Mouse (Mus musculus) cerebellum, adult 9-10 months (tissue): ENCODE results near the gene Slc6a9.

ENCODE experiments used
- DNase-seq: peaks from one replicate; pipeline ENCODE4 v3.0.0; 2022

The Slc6a9 gene

DNA sequence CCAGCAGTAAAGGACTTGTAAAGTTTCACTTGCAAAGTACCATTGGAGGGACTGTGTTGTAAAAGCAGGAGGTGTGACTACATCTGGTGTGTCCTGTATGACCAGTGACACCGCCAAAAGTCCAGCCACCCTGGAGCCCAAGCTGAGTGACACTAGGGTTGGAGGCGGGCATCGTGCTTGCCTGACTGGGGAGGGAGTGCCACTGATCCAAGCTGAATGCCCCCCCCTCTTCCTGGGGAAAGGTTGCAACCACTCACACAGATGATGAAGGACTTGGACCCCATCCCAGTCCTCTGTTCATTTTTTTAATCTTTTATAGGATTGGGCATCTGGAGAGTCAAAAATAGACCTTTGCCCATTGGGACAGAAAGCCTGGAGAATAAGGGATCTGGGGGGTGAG lies 7.3 kb downstream of the Slc6a9 start:
- DNase-seq: no peak

DNA sequence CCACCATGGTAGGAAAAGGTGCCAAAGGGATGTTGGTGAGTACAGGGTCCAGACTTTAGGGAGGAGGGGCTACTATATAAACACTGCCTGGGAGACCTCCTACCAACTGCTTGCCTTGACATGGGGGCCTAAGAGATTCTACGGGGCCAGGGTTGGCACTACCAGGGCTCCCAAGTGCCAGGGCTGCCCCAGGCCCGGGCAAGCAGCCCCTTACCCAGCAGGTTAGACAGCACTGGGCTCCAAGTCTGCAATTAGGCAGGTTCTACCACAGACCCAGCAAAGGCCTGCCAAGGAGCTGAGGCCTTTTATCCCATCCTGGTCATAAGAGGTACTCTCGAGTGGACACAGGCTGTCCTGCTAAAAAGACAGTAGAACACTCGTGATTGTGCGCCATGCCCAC lies 8.8 kb downstream of the Slc6a9 start:
- no peak for DNase-seq

DNA sequence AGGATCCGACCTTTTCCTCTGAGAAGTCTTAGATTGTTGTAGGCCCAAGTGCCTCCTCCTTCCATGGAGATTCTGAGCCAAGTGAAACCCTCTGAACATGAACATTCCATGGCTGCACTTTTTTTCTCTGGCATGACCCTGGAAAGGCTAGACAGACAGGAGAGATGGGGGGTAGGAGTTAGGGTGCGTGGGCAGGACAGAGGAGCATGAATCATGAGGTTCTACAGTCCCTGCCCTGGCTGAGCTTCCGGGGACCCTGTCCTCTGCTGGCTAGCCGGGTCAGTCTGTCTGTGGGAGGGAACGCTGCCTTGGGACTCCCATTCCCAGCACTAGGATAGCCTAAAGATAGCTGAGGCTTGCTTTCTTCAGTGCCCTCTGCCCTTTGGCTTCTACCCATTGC lies 10.2 kb downstream of the Slc6a9 start:
- DNase-seq: no peak

DNA sequence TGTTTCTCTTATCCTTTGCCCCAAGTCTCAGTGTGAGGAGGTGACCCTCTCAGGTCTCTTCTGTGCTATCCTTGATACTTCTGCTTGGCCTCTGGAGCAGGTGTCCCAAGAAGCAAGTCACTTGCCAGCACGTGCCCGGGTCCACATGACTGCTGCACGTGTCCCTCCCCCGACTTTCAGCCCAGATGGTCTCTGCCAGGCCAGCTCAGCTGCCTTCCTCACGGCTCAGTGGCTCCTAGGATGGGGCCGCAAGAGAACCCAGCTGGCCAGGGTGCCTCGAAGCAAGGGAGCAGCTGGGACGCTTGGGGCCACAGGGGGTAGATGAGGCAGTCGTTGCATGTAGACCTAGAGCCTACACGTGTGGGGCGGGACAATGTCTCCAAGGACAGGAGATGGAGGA lies 11.0 kb downstream of the Slc6a9 start:
- no peak for DNase-seq

DNA sequence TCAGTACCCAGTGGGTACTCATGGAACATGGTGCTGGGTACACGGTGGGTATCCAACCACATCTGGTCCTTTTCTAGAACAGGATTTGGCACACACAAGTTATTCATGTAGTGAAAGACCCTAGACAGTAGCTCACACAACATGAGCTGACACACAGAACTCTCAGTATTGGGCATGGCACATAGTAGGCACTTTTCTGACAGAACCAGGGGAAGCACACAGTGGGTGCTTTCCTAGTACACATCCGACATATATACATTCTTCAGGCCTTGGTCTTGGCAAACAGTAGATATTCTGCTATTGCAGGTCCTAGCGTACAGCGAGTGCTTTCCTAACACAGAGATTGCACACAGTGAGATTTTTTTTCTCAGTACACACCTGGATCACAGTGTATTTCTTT lies 12.0 kb downstream of the Slc6a9 start:
- no peak for DNase-seq

DNA sequence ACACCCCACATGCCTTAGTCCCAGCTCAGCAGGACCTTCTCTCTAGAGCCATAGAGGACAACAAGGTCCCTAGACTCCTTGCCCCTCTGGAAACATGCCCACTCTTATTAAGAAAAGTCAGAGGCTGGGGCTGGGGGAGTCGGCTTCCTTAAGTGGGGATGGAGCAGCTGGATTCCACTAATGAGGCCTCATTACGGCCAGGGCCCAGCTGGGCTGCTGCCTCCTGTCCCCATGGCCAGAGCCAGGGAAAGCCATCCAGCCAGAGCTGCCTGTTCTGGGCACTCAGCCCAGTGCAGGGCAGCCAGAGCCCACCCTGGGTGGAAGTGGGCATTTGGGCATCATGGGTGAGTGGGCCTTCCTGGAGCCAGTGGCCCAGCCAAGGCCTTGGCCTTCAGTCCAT lies 12.7 kb downstream of the Slc6a9 start:
- no peak for DNase-seq

DNA sequence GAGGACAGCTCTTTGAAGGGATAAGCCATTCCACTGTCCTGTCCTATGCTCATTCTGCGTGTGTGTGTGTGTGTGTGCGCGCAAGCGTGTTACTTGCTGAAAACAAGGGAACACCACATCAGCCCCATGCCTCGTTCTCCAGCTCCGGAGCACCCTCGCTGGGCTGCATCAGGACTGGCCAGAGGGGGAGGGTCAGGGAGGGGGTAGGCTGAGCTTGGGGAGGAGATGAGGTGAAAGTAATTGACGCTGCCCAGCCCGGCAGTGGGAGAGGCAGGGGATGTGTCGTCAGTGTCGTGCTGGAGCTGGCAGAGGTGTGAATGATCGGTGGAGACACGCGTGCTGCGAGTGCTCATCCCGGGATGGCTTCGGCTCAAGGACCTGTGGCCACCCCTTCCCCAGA lies 14.8 kb downstream of the Slc6a9 start:
- DNase-seq: no peak

DNA sequence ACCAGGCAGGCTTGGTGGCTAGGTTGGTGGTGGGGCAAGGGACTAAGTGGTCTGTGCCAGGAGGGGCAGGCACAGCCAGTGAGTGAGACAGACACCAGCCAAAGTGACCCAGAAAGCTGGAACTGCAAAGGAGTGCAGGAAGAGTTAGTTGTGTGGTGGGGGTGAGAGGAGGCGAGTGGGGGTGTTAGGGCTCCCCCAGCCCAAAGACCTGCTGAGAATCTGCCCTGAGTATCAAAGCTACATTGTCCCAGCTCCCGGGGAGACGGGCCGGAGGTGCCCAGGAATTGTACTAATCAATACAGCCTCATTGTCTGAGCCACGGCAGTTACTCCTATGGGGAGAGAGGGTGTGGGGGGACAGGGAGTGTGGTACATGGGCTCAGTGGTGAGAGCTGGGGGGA lies 15.2 kb downstream of the Slc6a9 start:
- no peak for DNase-seq

DNA sequence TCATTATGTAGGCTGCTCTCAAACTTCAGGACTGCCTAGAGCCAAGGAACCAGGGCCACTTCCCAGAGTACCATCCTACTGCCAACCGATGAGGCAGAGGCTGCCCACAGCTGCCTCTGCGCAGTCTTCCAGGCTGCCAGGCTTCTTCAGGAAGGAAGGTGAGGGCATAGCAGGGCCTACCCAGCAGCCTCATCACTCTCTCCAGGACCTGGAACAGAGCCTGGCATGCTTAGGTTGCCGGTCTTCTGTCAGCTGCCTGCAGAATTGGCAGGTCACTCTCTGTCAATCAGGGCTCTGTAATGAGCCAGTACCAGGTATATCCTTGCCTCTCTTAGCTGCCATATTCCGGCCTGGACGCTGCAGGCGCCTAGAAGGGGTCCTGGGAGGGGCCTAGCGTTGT lies 15.9 kb downstream of the Slc6a9 start:
- no peak for DNase-seq

DNA sequence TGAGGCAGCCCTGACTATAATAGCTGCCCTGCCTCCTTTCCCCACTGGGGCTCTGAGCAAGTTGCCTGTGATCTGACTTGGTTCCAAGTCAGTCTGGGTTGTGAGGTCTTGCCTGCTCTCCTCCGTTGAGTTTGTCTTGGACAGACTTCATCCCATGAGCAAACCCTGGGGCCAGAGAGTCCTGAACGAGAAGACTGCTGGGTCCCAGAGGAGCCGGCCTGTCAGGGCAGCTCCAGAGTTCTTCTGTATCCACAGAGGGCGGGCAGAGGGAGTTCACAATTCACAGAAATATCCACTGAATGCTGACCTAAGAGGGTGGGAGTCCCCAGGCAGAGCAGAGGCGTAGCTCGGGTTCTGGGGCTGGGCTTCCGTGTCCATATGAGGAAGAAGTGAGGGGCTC lies 16.6 kb downstream of the Slc6a9 start:
- DNase-seq: no peak

DNA sequence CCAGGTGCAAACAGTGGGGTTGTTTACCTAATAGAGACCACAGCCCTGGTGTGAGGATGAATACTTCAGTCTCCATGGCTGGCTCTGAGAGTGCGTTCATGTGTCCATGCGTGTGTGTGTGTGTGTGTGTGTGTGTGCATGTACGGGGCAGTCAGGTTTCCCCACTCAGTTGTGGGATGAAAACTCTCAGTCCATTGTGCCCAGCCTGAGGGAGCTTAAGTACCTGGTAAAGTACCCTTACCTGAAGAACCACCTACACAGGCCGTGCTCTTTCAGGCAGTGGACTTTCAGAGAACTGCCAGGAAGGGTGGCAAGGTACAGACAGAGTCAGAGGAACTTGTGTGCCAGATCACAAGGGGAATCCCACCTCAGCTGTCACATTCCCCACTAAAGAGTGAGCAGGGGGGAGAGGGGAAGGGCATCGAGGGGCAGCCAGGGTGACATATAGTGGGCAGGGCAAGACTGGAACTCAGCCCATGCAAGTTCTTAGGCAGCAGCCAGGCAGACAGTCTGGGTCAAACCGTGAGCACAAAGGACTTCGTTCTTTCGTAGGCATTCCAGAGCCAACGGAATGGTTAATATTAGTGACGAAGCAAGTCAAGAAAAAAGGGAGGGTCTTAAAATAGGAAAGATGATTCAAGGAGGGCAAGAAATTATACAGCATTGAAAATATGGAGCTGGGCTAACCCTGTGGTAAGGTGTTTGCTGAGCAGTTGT lies 18.0 kb downstream of the Slc6a9 start:
- no peak for DNase-seq

DNA sequence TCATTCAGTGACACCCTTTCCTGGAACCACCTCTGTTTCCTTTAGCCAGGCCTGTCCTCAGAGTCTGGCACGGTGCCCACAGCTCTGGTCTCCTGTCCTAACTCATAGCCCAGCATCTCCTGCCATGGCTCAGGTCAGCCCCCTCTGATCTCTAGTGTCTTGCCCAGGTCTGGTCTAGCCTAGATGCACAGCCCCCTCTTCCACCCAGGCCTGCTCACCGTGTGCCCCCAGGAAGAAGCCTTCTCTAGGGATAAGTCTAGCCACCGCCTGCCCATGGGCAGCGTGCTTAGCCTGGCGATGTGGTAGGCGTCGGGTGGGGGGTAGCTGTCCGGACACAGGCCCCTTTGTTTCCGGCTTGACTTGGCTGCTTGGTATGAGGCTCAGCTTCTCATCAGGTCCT lies 20.8 kb downstream of the Slc6a9 start:
- DNase-seq: peak; percentile 39

DNA sequence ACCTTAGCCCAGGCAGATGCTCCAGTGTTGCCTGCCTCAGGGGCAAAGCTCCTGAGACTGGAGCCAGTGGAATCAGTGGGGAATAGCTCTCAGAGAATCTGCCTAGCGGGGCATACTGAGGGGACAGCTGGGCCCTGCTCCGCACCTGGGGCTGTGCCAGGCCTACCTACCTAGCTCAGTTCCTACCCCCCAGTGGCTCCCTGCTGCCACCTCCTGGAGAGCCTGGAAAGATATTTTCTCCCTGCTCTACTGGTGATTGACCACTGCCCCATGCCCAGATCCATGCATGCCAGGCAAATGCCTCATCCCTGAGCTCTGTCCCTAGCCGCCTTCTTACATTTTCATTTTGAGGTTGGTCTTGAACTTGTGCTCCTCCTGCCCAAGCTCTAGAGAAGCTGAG lies 24.5 kb downstream of the Slc6a9 start:
- peak; percentile 55 for DNase-seq

DNA sequence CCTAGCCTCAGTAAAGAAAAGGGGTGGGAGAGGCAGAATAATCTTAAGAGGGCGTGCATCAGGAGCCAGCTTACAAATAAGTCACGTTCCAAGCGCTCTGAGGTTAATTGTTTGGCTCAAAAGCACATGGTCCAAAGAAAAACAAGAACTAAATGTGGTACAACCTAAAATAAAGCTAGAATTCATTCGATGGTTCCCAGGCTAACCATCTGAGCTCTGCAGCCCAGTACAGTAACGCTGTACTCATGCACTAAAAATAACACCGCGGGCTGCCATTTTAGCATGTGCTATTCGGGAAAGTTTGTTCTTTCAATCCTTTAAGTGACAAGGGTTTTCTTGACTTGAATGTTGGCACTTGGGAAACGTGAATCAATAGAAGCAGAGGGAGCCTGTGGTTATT lies 26.3 kb downstream of the Slc6a9 start:
- DNase-seq: no peak

DNA sequence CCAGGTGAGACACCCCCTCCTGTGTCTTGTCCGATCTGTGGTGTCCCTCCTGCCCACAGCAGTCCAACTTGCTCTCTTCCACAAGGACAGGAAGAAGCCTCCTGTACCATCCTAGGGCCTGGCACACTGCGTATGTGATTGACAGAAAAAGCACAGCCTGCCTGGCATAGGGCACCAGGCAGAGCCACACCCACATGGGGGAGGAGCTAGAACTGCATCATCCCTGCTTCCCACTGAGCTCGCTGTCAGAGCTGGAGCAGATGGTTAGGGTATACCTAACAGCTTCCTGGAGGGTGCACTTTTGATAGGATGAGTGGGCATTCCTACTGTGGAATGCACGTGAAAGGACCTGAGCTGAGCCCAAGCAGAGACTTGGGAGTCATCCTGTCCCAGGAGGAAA lies 28.5 kb downstream of the Slc6a9 start:
- no peak for DNase-seq

DNA sequence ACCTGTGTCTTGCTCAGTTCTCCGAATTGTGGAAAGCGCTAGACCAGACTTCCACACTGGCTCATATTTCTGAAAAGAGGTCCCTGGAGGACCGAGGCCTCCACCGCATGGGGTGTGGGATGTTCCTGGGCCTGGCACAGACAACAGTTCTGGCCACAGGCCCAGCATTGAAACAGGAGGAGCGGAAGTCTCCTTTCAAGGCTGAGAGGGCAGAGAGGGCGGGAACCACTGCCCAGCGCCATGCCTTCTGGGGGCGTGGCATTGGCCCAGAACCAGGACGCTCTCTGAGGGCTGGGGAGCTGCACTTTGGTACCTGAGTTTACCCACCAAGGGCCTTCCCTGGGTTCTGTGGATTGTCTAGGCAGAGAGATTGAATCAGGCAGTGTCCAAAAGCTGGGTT lies 31.8 kb downstream of the Slc6a9 start:
- no peak for DNase-seq

DNA sequence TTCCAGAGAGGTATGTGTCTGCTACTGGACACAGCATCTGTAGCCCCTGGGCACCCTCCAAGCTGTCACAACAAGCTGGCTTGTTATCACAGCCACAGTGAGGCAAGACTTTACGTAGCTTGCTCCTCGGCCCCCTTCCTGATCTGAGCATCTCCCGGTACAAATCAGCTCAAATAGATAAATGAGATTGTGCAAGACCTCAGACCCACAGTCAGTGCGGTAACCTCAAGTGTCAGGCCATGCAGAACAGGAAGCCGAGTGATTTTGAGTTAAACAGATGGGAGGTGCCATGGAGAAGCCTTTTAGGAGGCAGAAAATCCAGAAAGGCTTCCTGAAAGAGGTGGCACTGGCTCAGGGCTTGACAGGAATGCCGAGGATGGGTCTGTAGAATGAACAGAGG lies 32.7 kb downstream of the Slc6a9 start:
- DNase-seq: no peak

DNA sequence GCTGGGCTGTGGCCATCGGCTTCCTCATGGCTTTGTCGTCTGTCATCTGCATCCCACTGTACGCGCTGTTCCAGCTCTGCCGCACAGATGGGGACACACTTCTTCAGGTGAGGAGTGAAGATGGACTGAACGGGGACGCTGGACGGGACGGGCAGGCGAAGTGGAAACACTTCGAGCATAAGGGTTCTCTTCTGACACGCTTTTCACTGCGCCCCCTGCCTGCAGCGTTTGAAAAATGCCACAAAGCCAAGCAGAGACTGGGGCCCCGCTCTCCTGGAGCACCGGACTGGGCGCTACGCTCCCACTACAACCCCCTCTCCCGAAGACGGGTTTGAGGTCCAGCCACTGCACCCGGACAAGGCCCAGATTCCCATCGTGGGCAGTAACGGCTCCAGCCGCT lies 33.5 kb downstream of the Slc6a9 start:
- DNase-seq: peak; percentile 47

DNA sequence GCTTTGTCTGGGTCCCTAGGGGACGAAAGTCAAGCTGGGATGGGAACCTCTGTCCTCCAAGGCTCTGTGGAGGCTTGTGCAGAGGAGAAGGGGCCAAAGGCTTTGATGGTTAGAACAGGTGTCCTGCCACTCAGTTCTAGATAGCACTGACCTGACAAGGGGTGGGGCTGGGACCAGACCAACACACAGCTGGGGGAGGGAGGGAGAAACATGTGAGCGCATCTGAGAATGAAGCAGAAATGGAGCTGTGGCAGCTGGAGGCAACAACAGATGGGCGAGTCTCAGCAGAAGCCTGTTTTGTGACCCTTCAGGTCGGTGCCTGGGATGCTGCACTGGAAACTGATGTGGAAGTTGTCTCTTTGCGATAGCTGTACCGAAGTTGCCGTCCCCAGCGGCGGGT lies 35.0 kb downstream of the Slc6a9 start:
- no peak for DNase-seq

DNA sequence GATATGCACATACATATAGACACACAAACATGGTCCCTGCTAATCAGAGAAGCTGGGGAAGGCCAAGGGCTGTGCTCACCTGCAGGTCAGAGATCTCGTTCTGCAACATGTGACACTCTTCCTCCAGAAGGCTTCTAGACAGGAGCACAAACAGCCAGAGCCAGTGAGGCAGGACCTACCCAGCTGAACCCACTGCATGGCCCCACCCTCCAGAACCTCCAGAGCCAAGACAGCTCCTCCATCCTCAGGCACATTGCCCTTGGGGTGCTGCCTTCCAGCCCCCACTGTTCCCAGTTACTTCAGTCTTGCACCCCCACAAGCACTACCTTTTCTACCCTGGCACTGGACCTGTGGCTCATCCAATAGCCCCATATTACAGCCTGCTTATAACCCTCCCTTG lies 36.1 kb downstream of the Slc6a9 start:
- no peak for DNase-seq

DNA sequence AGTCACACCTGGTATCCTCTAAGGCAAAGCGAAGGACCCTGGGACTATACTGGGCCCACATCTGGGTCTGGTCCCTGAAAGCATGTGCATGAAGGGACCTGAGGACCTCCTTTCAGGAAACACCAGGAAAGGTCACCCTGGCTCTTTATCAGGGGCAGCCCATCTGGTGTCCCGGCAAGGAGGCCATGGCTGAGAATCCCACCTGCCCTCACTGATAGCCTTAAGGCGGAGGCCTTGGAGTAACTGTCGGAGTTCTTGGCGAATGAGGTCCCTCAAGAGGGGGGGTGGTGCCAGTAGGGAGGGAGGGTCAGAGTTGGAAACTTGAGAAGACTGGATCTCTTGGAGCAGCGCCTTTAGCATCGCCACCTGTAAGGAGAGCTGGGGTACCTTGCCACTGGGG lies 37.5 kb downstream of the Slc6a9 start:
- DNase-seq: no peak

DNA sequence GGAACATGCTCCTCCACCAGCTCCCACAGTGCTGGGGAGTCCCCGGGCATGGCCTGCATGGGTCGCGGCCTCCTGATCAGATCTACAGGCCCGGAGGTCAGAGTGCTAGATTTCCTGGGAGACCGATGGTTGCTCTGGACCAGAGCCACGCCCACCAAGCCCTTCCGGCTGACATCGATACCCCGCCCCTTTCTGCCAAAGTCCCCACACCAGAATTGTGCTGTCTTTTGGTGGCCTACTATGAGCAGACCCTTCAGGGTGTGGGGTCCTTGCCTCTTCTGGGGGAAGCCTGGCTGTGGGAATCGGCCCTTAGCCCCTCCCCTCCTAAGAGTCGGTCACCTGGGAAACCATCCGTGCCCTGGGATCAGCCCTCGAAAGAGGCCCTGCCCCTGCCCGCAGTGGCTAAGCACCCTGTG lies 38.2 kb downstream of the Slc6a9 start, which contains the start of gene Ccdc24:
TSS of gene Ccdc24 (minus strand) at position 87 of the 416 bp plus-strand sequence.
- no peak for DNase-seq

DNA sequence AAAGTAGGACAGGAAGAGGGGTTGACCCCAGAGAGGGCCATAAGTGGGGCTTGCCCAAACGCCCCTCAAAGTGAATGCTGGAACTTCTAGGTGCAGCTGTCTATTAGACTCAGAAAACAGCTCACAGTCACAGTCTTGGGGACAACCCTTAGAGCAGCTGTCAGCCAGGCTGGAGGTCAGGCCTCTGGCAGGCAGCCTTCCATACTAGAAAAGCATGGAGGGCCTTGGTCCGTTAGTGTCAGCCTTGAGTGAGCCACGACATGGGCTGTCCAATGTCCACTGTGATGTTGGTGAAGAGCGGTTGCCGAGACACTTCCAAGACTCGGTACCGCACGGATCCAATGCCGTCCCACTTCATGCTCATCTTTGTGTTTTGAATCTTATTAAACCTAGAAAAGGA lies 39.3 kb downstream of the Slc6a9 start:
- no peak for DNase-seq

DNA sequence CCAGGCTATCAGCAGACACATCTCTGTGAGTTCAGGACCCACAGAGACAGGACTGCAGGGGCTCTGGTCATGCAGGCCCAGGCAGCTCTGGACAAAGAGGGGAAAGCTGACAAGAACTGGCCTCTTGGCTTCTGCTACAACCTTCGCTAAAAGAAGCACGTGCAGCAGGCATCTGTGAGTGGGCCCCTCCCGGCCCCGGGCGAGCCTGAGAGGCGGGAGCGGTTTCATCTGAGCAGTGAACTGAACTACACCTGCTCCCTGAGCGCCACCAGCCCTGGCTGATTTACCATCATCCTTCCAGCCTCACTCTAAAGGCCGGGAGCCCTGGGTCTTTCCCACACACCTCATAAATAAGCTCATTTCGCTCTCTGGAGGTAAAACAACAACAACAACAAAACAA lies 44.0 kb downstream of the Slc6a9 start:
- no peak for DNase-seq

DNA sequence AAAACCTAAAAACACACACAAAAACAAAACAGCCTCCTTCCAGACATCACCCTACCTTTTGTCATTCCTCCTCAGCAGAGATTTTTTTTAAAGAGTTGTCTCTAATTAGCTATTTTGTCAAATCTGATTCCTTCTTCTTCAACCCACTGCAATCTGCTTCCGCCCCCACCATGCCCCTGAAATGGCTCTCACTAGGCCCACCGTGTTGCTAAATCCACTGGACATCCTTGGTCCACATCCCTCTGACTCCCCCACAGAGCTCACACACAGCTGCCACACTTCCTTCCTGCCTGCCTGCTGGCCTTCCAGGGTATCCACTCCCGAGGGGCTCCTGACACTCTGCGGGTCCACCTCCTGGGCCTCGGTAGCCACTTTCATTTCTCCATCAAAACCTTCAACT lies 44.4 kb downstream of the Slc6a9 start:
- no peak for DNase-seq
